Mouse (Mus musculus) layer of hippocampus, adult 9-10 months (tissue): ENCODE measurements around the gene Wnt10a.
A peak's percentile ranks its signal among the peaks of the same experiment; 100 is the strongest.

Experiments
- DNase-seq: peaks from one replicate; pipeline ENCODE4 v3.0.0; 2022; ENCODE audit warnings: low spot score

The Wnt10a gene

DNA sequence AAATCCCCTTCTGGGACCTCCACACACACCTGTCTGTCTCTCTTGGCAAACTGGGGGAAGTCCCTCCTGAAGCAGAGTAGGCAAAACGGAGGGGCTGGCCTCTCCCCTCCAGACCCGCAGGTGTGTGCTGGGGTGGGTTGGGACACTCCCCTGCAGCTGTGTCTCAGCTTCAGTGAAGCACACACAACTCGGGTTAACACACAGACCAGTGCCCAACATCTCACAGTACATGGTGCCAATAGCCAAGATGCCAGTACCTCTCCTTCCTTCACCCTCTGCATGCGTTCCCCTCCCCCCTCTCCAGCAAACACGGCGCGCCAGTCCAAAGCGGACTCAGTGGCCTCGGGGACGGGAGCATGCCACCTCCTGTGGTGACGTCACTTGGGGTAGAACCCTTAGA is at the start of gene Wnt10a:
Wnt10a (plus strand) TSS at position 268 of the 400 bp plus-strand sequence.
- no peak for DNase-seq

DNA sequence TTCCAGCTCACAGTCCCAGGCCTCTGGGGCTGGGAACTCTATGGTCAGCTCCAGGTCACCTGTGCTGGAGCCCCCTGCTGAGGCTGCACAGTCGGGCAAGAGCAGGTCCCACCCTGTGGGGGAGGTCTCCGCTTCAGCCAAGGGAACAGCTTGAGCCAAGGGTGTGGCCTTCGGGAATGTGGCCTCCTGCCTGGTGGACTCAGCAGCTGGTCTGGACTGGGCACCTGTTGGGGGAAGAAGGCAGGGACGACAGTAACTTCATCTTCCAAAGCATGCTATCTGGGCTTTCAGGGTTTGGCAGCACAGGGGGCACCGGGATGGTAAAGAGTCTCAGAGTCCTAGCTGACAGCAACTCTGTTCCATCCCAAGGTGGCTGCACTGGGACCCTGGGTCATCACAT is 44.0 kb upstream of the Wnt10a start:
- DNase-seq = no peak

DNA sequence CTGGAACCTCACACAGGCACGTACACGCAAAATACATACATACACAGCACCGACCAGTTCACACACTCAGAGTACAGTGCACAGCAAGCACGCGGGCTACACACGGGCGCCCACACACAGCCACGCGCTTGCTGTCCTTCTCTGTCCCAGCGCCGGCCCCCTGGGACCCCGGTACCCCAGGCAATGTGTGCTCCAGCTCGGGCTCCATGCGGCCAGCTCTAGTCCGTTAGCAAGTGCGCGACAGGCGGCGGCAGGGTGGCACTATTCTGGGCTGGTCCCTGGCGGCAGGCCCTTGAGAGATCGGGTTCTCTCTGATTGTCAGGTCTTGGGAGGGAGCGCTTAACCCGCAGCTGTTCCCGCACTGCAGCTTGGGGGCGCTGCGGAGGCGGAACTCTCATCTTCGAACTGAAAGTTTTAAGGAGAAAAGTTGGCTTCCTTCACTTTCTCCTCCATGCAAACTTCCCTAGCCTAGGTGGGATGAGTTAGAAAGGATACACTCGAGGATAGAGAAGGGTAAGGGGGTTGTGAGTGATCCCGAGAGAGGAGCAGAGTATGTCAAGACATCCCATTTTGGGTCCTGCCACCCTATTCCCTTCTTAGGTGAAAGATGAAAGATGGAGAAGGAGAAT is 42.6 kb upstream of the Wnt10a start, which contains the start of gene Prkag3:
Prkag3 (minus strand) TSS at position 579 of the 629 bp plus-strand sequence.
- no peak for DNase-seq

DNA sequence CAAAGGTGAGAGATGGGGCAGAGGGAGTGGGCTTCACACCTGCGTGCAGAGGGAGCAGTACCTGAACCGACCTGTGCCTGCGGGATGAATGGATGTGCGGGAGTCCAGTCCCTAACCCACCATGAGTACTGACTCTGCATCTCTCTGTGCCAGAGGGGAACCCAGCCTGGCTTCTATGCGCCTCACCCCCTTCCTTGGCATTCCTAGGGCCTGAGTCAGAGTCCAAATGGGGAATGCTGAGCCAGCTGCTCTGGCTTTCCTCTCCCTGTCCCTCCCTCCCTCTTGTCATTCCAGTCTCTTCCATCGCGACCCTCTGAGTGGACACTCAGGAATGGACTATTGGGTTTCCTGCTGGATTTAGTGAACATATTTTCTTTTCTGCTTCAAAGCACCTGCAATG is 42.0 kb upstream of the Wnt10a start:
- DNase-seq = no peak

DNA sequence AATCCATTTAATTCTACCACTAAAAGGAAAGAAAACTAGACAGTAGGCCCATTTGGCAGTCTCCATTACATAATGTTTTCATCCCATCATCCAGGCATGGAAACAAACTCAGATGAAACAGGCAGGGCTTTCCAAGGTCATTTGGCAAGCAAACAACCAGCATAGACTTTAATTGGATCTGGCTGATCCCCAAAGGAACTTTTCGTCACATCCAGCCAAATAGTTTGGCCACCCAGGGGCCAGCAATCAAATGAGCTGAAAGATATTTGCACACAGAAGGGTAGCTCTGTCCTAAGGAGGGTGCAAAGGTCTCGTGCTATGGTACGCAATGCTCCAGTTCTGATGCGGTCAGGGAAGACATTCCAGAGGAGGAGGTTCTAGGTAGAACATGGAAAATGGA is 40.6 kb upstream of the Wnt10a start:
- DNase-seq = no peak

DNA sequence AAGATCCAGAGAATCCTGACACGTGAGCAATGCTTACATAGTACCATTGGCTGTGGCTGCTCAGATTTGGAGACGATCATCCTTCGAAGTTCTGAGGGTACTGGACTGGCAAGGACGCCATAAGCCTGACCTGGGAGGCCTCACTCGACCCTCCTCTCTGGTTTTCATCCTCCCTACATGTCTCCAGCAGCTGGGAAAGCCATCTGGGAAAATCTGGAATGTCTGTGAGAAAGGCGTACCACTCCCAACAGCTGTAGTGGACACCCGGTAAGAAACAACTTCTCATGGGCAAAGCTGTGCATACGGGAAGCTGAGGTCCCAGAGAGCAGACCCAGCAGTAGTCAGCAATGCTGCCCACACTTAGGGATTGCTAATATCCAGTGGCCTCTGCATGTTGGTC is 39.2 kb upstream of the Wnt10a start:
- DNase-seq = no peak

DNA sequence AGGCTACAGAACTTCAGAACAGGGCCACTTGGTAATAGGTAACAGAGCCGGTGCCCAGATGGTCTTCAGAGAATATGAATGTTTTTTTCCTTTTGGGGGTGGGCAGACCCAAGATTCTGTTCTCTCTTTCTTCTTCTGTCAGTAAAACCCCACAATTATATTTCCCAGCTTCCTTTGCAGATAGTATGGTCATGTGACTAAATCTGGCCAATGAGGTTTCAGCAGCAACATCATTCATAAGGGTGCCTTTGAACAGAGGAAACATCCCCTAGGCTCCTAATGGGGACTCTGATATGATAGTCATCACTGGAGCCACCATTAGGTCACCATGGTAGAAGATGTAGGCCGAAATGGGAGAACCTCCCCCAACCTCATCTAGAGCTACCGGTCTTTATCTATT is 38.5 kb upstream of the Wnt10a start:
- DNase-seq = no peak

DNA sequence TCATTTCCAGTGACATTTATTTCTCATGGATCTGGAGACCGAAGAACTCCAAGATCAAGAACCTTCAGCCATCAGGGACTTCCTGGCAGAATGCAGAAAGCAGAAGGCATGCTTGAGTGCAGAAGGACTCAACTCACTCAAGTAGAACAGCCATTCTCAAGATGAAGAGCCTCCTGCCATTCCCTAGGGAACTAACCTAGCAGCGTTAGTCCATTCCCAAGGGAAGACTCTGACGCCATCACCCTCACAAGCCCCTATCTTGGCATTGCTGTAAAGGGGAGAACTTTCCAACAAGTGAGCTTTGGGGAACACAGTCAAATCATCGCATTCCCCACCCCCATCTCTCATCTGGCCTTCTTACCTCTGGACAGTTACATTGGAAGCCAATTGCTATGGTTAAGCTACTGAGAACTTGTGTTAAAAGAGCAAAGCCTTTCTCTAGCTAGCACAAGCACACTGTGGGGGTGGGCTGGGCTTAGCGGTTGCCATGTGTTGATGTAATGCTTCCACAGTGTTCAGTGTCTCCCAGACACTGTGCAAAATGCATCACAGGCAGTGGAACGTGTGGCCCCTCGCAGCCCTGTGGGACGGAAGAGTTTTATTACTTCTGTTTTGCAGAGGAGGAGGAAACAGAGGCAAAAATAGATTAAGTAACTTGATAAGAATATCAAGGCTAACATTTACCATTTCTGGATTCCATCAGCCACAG is 37.9 kb upstream of the Wnt10a start:
- no peak for DNase-seq

DNA sequence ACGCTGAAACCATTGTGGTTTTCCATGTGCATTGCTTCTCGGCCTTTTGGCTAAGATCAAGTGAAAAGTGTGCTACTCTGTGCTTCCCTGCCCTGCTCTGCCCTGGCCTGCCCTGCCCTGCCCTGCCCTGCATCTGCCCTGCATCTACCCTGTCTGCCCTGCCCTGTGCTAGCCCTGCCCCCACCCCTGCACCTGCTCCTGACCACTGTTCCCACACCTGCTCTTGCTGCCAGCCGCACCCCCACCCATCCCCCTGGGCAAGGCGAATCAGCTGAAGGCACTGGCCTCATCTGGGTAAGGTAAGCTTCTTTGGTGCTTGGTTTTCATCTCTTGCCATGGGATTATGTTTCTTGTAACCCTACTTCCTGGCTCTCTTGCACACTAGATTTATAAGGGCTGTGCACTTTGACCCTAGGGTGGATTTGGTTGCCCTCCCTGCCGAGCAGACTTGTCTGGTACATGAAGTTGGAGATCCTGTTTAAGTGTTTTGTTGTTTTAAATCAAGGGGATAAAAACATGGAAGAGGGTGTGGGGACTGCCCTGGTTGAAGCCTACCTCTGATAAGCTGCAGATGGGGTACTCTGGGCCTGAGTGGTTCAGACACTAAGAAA is 37.0 kb upstream of the Wnt10a start:
- no peak for DNase-seq

DNA sequence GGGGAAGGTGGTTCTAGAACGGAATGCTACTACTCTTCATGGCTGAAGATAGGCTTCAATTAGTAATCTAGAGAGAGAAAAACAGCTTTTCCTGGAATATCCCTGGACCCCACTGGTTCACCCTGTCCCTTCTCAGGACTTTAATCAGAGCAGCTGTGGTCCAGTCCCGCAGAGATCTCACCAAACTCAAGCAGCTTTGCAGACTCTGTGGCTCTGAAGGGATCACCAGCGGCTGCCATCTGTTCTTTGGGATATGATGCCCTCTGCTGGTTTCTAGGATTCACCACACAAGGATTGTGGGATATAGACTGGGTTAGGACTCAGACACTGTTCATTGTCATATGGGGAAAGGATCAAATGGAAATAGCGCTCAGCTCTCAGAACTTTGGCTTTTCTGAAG is 31.5 kb upstream of the Wnt10a start:
- DNase-seq = peak; percentile 46

DNA sequence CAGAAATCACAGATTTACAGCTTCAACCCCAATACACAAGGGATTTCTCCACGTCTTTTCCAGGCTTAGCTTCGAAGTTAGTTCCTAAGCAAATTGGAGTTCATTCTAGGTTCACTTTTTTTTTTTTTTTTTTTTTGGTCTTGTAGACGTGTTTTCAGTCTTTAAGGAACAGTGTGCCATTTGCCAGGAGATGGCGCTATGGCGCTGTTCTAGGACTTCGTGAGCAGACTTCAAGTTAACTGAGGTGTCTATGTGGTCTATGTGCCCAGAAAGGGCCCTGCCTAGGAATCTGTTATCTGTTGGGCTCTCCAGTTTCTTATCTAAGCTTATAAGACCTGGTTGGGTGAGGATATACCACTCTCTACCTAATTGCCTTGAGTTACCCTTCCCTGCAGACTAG is 28.2 kb upstream of the Wnt10a start:
- peak; percentile 45 for DNase-seq

DNA sequence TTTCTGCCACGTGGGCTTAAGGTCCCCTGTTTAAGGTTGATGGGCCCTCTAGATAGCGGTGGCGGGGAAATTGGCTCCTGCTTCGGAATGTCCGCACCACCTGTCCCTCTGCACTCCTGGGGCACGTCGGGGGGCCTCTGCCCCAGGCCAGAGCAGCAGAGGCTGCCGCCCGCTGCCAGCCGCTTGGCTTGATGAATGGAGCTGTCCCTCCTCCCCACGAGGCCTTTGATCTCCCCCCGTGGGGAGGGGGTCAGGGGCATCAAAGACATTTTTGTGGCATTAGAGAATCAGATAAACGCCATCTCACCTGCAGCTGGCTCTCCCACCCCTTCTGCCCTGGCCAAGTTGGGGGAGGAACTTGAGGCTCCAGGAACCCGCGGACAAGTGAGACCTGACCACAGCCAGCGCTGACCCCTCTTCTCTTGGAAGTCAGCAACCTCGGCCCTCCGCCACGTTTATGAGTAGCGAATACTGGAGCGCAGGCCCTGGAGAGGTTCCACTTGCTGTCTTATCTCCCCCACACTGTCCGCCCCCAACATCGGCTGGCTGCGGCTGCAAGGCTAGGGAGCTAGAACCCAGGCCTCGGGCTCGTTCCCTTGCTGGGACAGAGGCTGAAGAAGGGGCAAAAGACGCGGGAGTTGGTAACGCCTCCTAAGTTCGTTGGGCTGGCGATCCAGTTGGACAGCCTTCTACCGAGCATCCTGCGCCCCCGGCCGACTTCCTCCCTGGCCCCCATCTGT is 20.4 kb upstream of the Wnt10a start:
- no peak for DNase-seq

DNA sequence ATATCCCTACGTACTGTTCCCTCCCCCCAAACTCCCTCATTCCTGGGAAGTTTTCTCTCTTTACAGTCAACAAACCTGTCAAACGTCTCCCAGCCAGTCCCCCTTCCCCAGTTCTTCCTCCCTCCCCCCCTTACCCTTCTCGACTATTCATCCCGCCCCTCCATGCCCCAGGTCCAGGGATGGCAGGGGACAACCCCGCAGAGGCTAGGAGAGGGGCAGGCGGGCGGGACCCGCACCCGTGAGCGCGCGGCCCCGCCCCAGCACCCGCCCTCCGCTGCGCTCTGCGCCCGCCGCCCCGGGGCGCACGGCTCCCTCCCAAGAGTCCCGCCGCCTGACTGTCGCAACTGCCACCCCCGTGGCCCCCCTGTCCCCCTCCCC is 19.9 kb upstream of the Wnt10a start:
- DNase-seq = no peak

DNA sequence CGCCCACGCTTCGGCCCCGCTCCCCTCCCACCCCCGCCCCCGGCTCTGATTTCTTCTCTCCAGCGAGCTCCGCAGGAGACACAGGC is 19.6 kb upstream of the Wnt10a start, which contains the start of gene Wnt6:
Wnt6 (plus strand) TSS at position 48 of the 86 bp plus-strand sequence.
- no peak for DNase-seq

DNA sequence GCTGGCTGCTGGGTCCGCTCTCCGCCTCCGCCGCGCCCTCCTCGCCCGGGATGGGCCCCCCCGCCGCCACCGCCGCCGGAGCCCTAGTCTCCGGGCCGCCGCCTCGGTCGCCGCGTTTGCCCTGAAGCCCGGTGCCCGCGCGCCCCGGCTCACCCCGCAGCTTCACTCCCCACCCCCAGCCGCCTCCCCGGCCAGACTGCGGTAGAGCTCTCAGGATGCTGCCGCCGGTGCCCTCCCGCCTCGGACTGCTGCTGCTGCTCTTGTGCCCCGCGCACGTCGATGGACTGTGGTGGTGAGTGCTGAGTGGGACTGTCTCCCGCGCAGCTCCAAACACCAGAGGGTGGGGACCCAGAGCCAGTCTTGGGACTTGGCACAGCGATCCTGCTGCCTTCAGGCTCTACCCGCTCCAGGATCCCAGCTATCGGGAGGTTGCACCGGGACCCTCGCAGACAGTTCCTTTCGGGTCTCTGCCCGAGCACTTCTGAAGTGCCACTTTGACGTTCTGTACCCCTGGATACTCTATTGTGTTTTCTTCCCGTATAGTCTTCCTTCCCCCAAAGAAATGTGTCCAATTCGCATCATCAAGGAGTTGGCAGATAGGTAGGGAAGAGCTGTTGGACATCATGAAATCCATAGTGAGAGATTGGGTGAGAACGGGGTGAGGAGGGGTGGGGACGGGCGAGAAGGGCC is 19.2 kb upstream of the Wnt10a start:
- DNase-seq = no peak

DNA sequence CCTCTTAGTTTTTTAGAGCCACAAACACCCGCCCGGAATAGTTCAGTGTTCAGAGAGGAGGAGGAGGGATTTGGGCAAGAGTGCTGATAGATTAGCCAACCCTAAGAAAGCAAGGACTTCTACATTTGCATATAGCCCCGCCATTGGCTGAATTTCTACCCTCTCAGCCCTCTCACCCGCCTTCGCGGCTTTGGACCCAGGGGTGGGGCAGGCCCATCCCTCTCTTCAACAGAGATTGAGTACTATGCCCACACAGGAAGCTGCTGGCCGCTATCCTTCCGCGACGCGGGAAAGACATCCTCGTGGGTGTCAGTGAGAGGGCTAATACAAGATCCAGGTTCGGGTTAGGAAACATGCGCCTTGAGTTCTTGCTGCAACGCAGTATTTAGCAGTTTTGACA is 18.2 kb upstream of the Wnt10a start:
- DNase-seq = no peak

DNA sequence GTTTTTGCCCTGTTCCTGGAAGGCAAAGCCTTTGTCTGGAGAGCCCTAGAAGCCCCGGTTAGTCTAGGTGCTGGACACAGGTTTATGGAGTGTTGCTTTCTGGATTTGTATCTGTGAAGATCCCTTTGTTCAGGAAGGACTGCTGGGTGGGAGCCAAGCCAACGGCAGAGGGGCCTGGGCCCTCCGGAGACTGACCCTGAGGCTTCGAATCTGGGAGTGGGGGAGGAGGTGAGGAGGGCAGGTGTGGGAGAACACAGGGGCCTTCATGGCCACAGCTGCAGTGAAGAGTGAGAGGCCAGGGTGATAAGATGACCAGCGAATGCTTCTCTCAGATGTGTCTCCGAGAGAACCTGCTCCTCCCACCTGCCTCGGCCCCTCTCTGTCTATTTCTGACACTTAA is 17.3 kb upstream of the Wnt10a start:
- DNase-seq = no peak

DNA sequence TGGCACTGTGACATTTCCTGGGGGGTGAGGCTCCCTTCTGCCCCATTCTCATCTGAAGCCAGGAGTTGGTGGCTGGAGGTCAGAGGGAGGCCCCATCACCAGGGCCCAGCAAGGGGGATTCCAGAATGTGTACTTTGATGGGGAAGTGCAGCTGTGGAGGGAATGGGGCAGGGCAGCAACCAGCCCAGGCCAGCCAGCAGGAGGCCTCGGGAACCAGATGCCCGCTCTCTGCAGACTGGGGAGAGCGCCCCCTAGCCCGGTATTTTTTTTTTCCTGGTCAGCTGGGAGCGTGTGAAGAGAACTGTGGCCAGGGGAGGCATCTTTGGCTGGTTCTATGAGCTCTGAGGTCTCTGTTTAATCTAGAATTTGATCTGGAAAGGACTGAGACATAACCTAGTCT is 15.5 kb upstream of the Wnt10a start:
- DNase-seq = no peak

DNA sequence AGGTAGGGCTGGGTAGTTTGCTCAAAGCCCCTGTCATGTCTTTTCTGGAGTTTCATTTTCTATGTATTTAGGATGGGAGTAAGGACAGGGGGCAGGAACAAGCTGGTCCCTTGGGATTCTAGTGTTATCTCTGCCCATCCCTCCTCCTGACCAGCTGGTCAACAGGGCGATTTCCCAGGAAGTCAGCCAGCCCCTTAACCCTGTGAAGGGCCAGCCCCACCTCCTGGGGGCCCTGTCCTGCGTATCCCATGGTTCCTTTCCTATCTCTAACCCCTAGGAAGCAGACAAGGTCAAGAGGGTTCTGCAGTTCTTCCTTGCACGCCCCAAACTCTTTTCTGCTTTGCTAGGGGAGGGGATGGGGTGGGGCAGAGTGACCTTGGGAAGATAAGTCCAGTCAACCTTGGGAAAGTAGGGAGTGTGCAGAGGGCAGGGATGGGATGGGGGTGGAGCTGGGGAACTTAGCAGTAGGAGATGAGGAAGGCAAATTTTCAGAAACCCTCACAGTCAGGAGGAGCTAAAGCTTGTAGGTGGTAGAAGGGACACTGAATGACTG is 12.3 kb upstream of the Wnt10a start:
- no peak for DNase-seq

DNA sequence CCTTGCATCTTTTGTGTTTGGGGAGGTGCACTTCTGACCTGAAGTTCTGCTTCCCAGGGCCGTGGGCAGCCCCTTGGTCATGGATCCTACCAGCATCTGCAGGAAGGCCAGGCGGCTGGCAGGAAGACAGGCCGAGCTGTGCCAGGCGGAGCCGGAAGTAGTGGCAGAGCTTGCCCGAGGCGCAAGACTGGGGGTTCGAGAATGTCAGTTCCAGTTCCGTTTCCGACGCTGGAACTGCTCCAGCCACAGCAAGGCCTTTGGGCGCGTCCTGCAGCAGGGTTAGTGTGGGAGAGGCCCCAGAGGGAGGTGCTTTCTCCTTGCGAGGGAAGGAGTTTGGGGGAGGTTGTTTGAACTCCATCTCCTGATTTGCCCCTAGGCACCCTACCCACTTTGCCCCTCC is 9.3 kb upstream of the Wnt10a start:
- no peak for DNase-seq

DNA sequence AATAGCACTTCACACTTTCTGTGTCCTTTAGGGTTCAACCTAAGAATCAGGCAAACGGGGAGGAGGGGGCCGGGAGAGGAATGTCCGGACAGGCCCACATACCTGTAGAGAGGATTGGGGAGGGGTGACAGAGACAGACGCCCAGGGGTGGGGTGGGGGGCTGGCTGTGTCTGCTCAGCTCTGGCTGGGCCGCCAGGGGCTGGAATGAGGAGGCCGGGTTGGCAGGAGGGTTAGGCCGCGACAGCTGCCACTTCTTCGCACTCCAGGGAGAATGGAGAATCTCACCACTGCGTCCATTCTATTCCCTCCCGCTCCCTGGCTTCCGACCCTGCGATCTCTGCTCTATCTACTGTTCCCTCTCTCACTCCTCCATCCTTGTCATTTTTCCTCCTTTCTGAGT is 7.8 kb upstream of the Wnt10a start:
- DNase-seq = no peak

DNA sequence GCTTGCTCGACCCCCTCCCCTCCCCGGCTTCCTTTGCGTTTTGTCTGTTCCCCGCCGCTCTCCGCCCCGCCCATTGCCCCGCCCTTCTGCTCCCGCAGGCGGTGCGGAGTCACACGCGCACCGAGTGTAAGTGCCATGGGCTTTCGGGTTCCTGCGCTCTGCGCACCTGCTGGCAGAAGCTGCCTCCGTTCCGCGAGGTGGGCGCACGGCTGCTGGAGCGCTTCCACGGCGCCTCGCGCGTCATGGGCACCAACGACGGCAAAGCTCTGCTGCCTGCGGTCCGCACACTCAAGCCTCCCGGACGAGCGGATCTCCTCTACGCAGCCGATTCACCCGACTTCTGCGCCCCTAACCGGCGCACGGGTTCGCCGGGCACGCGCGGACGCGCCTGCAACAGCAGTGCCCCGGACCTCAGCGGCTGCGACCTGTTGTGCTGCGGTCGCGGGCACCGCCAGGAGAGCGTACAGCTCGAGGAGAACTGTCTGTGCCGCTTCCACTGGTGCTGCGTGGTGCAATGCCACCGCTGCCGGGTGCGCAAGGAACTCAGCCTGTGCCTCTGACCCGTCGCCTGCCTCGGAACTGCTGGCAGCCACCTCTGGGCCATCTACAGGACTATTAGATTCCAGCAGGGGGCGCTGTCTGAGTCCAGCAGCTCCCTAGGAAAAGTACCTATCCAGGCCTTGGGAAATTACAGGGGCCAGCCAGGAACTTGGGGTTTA is 7.1 kb upstream of the Wnt10a start:
- no peak for DNase-seq
